Mouse (Mus musculus): Measurements from ENCODE around the gene Sema3e.

The Sema3e gene

GRCm38 (mm10) chr5:14088100-14088499 lies 63.0 kb downstream of the Sema3e start:
- no peak for DNase-seq (ENCODE audit: low spot score)

GRCm38 (mm10) chr5:14089875-14090608 lies 65.0 kb downstream of the Sema3e start:
- no peak for DNase-seq (ENCODE audit: low spot score)

- DNase-seq (ENCODE audit: low spot score) = no peak
Measured at GRCm38 (mm10) chr5:14090609-14090969, 65.5 kb downstream of the Sema3e start.

GRCm38 (mm10) chr5:14092262-14092776 lies 67.2 kb downstream of the Sema3e start:
- DNase-seq (ENCODE audit: low spot score) = no peak

GRCm38 (mm10) chr5:14096196-14096595 lies 71.1 kb downstream of the Sema3e start:
- no peak for DNase-seq (ENCODE audit: low spot score)

- no peak for DNase-seq (ENCODE audit: low spot score)
Measured at GRCm38 (mm10) chr5:14098677-14099076, 73.6 kb downstream of the Sema3e start.

GRCm38 (mm10) chr5:14107365-14107764 lies 82.3 kb downstream of the Sema3e start:
- DNase-seq (ENCODE audit: low spot score) = no peak

GRCm38 (mm10) chr5:14109001-14109400 lies 83.9 kb downstream of the Sema3e start:
- no peak for DNase-seq (ENCODE audit: low spot score)

- no peak for DNase-seq (ENCODE audit: low spot score)
Measured at GRCm38 (mm10) chr5:14111401-14111800, 86.3 kb downstream of the Sema3e start.

- no peak for DNase-seq (ENCODE audit: low spot score)
Measured at GRCm38 (mm10) chr5:14121902-14122301, 96.8 kb downstream of the Sema3e start.

- DNase-seq (ENCODE audit: low spot score) = no peak
Measured at GRCm38 (mm10) chr5:14126591-14126990, 101.5 kb downstream of the Sema3e start.

GRCm38 (mm10) chr5:14135929-14136328 lies 110.9 kb downstream of the Sema3e start:
- DNase-seq (ENCODE audit: low spot score) = no peak

- no peak for DNase-seq (ENCODE audit: low spot score)
Measured at GRCm38 (mm10) chr5:14138725-14139124, 113.6 kb downstream of the Sema3e start.

GRCm38 (mm10) chr5:14162579-14162978 lies 137.5 kb downstream of the Sema3e start:
- no peak for DNase-seq (ENCODE audit: low spot score)

GRCm38 (mm10) chr5:14163280-14163679 lies 138.2 kb downstream of the Sema3e start:
- no peak for DNase-seq (ENCODE audit: low spot score)

- DNase-seq (ENCODE audit: low spot score) = no peak
Measured at GRCm38 (mm10) chr5:14167776-14168175, 142.7 kb downstream of the Sema3e start.

- no peak for DNase-seq (ENCODE audit: low spot score)
Measured at GRCm38 (mm10) chr5:14173355-14174183, 148.5 kb downstream of the Sema3e start.

GRCm38 (mm10) chr5:14180571-14180970 lies 155.5 kb downstream of the Sema3e start:
- DNase-seq (ENCODE audit: low spot score) = no peak

- DNase-seq (ENCODE audit: low spot score) = no peak
Measured at GRCm38 (mm10) chr5:14182156-14182555, 157.1 kb downstream of the Sema3e start.

- no peak for DNase-seq (ENCODE audit: low spot score)
Measured at GRCm38 (mm10) chr5:14195172-14195819, 170.2 kb downstream of the Sema3e start.

- DNase-seq (ENCODE audit: low spot score) = no peak
Measured at GRCm38 (mm10) chr5:14198344-14199040, 173.4 kb downstream of the Sema3e start.

- DNase-seq (ENCODE audit: low spot score) = no peak
Measured at GRCm38 (mm10) chr5:14206794-14207193, 181.7 kb downstream of the Sema3e start.
